Mouse (Mus musculus) heart, embryonic 11.5 days (tissue): ENCODE measurements around the gene Dbx1. TPM values are rescaled to one million over a fixed set of nuclear protein-coding genes. Genes with fewer than 3 reads are reported as not detected.

ENCODE experiments used
- ATAC-seq: fragments of 200-750 bp; cut with Nextera tagmentation; replicated peaks from 2 replicates; pipeline ENCODE4 v1.8.0; 2017; ENCODE audit warnings: moderate library complexity; ENCODE audit not compliant: insufficient number of reproducible peaks, low FRiP score, low TSS enrichment
- H3K27ac ChIP-seq: fragments of 300-500 bp; sonication (generic); 2 replicates; pipeline ENCODE4 v1.5.1; 2014; ENCODE audit warnings: mild to moderate bottlenecking, low read depth, low read length
- H3K27me3 ChIP-seq: fragments of 300-500 bp; sonication (generic); 2 replicates; pipeline ENCODE4 v1.6.1; 2014; ENCODE audit warnings: mild to moderate bottlenecking, low read length, mixed read lengths; ENCODE audit not compliant: control insufficient read depth, insufficient read depth
- H3K36me3 ChIP-seq: fragments of 300-500 bp; sonication (generic); 2 replicates; pipeline ENCODE4 v1.6.1; 2014; ENCODE audit warnings: mild to moderate bottlenecking, low read length, moderate library complexity, mixed read lengths; ENCODE audit not compliant: control insufficient read depth, insufficient read depth
- H3K4me1 ChIP-seq: fragments of 300-500 bp; sonication (generic); 2 replicates; pipeline ENCODE4 v1.6.1; 2014; ENCODE audit warnings: low read length; ENCODE audit not compliant: control insufficient read depth, insufficient read depth
- H3K4me2 ChIP-seq: fragments of 300-500 bp; sonication (generic); 2 replicates; pipeline ENCODE4 v1.6.1; 2014; ENCODE audit warnings: mild to moderate bottlenecking, moderate library complexity
- H3K4me3 ChIP-seq: fragments of 300-500 bp; sonication (generic); 2 replicates; pipeline ENCODE4 v1.5.1; 2014; ENCODE audit warnings: low read depth, low read length
- H3K9ac ChIP-seq: fragments of 300-500 bp; sonication (generic); 2 replicates; pipeline ENCODE4 v1.6.1; 2014; ENCODE audit warnings: mild to moderate bottlenecking, low read depth, low read length, moderate library complexity
- H3K9me3 ChIP-seq: fragments of 300-500 bp; sonication (generic); replicated peaks from 2 replicates; pipeline ENCODE4 v1.6.1; 2016; ENCODE audit warnings: low read length; ENCODE audit not compliant: control insufficient read depth
- WGBS: fragments of 180-500 bp; shearing (Covaris S2); extraction: QIAGEN DNeasy Blood & Tissue Kit; methylation state at CpG from one replicate; pipeline ENCODE4 v1.1.7; 2014; ENCODE audit not compliant: insufficient replicate concordance; 5-methylcytosine and 5-hydroxymethylcytosine counted together
- polyA plus RNA-seq: library from polyadenylated mRNA; unstranded; fragments of >200 nt; fragmentation: Nextera tagmentation; extraction: Ambion mirVana; gene quantifications from 2 replicates; pipeline ENCODE4 v1.2.1, GENCODE M21; 2014

The Dbx1 gene
- polyA plus RNA-seq, result not detected in 2 replicates

- Histone ChIP-seq H3K27me3 (peaks cover 95% of the 10 kb centered on the region), H3K4me2 (no peak within 1 kb of the TSS), H3K4me3 (no peak within 1 kb of the TSS), H3K4me1 (peaks cover 11% of the 10 kb centered on the region), H3K36me3 (no peaks in the 10 kb centered on the region), H3K27ac (no peak within 1 kb of the TSS), H3K9ac (no peak within 1 kb of the TSS), H3K9me3 (no peaks in the 10 kb centered on the region)
- no peak for ATAC-seq
- WGBS, result under 1% methylated on average over 33 of the region's 33 CpGs
These were observed at the start of gene Dbx1 for GRCm38 (mm10) chr7:49636491-49637115. Gene Dbx1, minus strand, starts transcription at chr7:49636849.

- Histone ChIP-seq H3K36me3 (no peaks in the 10 kb centered on the region), H3K9ac (no peak overlapping the region), H3K4me1 (peaks cover 3% of the 10 kb centered on the region; the same call in 1 of the 2 replicates), H3K4me2 (no peak overlapping the region), H3K9me3 (no peaks in the 10 kb centered on the region), H3K27ac (no peak overlapping the region), H3K27me3 (peaks cover 69% of the 10 kb centered on the region), H3K4me3 (no peak overlapping the region)
- no peak for ATAC-seq
- WGBS, result 8% methylated on average over 9 of the region's 9 CpGs
These were observed 42.3 kb upstream of the Dbx1 start for GRCm38 (mm10) chr7:49678826-49679377.

GRCm38 (mm10) chr7:49678100-49678825 lies 41.6 kb upstream of the Dbx1 start:
- Histone ChIP-seq H3K4me2 (no peak overlapping the region), H3K36me3 (no peaks in the 10 kb centered on the region), H3K27ac (no peak overlapping the region), H3K9me3 (no peaks in the 10 kb centered on the region), H3K4me3 (no peak overlapping the region), H3K4me1 (peaks cover 3% of the 10 kb centered on the region; the same call in 1 of the 2 replicates), H3K27me3 (peaks cover 65% of the 10 kb centered on the region), H3K9ac (no peak overlapping the region)
- 4% methylated on average over 22 of the region's 22 CpGs for WGBS
- ATAC-seq, result no peak

GRCm38 (mm10) chr7:49677166-49677565 lies 40.5 kb upstream of the Dbx1 start:
- peaks cover 3% of the 10 kb centered on the region; the same call in 1 of the 2 replicates for H3K4me1 ChIP-seq
- peak overlapping the region; percentile 11; the same call in 1 of the 2 replicates for H3K4me2 ChIP-seq
- no peak overlapping the region for H3K4me3 ChIP-seq
- no peak for ATAC-seq
- no peaks in the 10 kb centered on the region for H3K9me3 ChIP-seq
- no peaks in the 10 kb centered on the region for H3K36me3 ChIP-seq
- WGBS, result 2% methylated on average over 9 of the region's 9 CpGs
- H3K9ac ChIP-seq, result no peak overlapping the region
- H3K27ac ChIP-seq, result no peak overlapping the region
- peaks cover 57% of the 10 kb centered on the region for H3K27me3 ChIP-seq

- no peaks in the 10 kb centered on the region for H3K36me3 ChIP-seq
- H3K9ac ChIP-seq, result no peak overlapping the region
- H3K27ac ChIP-seq, result no peak overlapping the region
- H3K4me1 ChIP-seq, result peaks cover 3% of the 10 kb centered on the region; the same call in 1 of the 2 replicates
- no peak overlapping the region for H3K4me3 ChIP-seq
- ATAC-seq, result no peak
- WGBS, result 19% methylated on average over 5 of the region's 5 CpGs
- H3K27me3 ChIP-seq, result peaks cover 52% of the 10 kb centered on the region
- H3K4me2 ChIP-seq, result no peak overlapping the region
- H3K9me3 ChIP-seq, result no peaks in the 10 kb centered on the region
These were observed 40.0 kb upstream of the Dbx1 start for GRCm38 (mm10) chr7:49676627-49677026.

GRCm38 (mm10) chr7:49668260-49668857 lies 31.7 kb upstream of the Dbx1 start:
- H3K36me3 ChIP-seq, result no peaks in the 10 kb centered on the region
- H3K4me1 ChIP-seq, result no peaks in the 10 kb centered on the region
- WGBS, result 82% methylated on average over 13 of the region's 13 CpGs
- H3K4me2 ChIP-seq, result no peak overlapping the region
- no peak overlapping the region for H3K9ac ChIP-seq
- ATAC-seq, result no peak
- no peak overlapping the region for H3K4me3 ChIP-seq
- peaks cover 8% of the 10 kb centered on the region for H3K27me3 ChIP-seq
- no peak overlapping the region for H3K27ac ChIP-seq
- no peaks in the 10 kb centered on the region for H3K9me3 ChIP-seq

- Histone ChIP-seq H3K4me2 (no peak overlapping the region), H3K9ac (no peak overlapping the region), H3K4me1 (peaks cover 2% of the 10 kb centered on the region; the same call in 1 of the 2 replicates), H3K27me3 (peaks cover 18% of the 10 kb centered on the region), H3K9me3 (no peaks in the 10 kb centered on the region), H3K4me3 (no peak overlapping the region), H3K36me3 (no peaks in the 10 kb centered on the region), H3K27ac (no peak overlapping the region)
- no peak for ATAC-seq
- WGBS, result 58% methylated on average over 3 of the region's 3 CpGs
These were observed 26.9 kb upstream of the Dbx1 start for GRCm38 (mm10) chr7:49663575-49663974.

- Histone ChIP-seq H3K27me3 (peaks cover 18% of the 10 kb centered on the region), H3K4me3 (no peak overlapping the region), H3K27ac (no peak overlapping the region), H3K9me3 (no peaks in the 10 kb centered on the region), H3K36me3 (no peaks in the 10 kb centered on the region), H3K9ac (no peak overlapping the region), H3K4me2 (no peak overlapping the region; the same call in 1 of the 2 replicates), H3K4me1 (peaks cover 2% of the 10 kb centered on the region; the same call in 1 of the 2 replicates)
- no peak for ATAC-seq
- 11% methylated on average over 7 of the region's 7 CpGs for WGBS
These were observed 25.9 kb upstream of the Dbx1 start for GRCm38 (mm10) chr7:49662492-49663026.
